Mouse (Mus musculus): Measurements from ENCODE around the gene Ppp3ca. TPM values are rescaled to one million over a fixed set of nuclear protein-coding genes. Genes with fewer than 3 reads are reported as not detected.

Gene Ppp3ca
- 55.4 and 60.8 TPM in 2 replicates for polyA plus RNA-seq (2015; fragmentation: Nextera tagmentation; extraction: Ambion mirVana)

DNA sequence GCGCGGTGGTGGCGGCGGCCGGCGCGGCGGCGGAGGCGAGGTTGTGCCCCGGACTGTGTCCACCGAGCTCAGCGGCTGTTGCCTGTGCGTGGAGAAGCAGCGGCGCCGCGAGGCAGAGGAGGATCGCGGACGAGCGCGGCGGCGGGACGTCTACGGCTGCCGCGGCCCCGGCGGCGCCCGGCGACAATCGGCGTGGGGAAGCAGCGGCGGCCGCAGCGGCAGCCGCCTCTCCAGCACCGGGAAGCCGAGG lies at the start of gene Ppp3ca:
Gene Ppp3ca (plus strand): TSS at position 15 of the 250 bp plus-strand sequence.
- 0 out of 2 replicates have a peak, but pooled peaks have one; percentile 2 for ATAC-seq (ENCODE audit: insufficient number of reproducible peaks, low FRiP score, low TSS enrichment, low read depth)
- 0% methylated on average over 32 of the region's 43 CpGs for WGBS

DNA sequence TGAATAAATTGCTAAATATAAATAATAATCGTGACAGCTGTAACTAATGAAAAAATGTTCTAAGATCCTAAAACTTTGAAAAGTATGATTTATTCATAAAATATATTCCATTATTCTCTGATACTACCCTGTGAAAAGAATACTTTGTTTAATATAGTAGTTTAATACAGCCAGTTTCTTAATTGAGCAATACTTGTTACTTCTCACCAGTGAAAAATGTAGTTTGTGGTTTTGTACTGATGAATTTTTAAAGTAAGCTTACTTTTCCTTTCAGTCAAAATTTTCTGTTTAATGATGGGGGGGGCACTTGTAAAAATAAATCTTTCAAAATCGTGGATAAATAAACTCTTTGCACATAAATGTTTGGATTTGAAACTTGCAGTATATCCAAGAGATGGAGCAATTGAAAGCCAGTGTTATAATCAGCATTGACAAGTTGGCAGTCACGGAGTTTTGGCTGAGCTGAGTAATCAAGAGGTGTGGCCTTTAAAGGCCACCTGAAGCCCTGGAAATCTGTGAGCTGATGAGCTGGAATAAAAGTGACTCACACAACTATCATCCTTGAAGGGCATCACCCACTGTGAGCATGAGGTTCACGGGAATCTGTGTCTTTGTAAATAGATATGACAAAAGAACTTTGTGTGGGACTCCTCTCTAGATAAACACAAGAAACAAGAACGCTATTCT lies 29.2 kb upstream of the Ppp3ca start:
- no peak overlapping the region for H3K9ac ChIP-seq
- 71% methylated on average over 5 of the region's 5 CpGs for WGBS
- ATAC-seq (ENCODE audit: insufficient number of reproducible peaks, low FRiP score, low TSS enrichment, low read depth) = no peak
- H3K27me3 ChIP-seq = no peaks in the 10 kb centered on the region
- H3K9me3 ChIP-seq = no peaks in the 10 kb centered on the region
- no peak overlapping the region for H3K4me2 ChIP-seq
- H3K4me1 ChIP-seq = no peaks in the 10 kb centered on the region
- H3K27ac ChIP-seq = no peak overlapping the region
- no peak overlapping the region for H3K4me3 ChIP-seq
- no peaks in the 10 kb centered on the region for H3K36me3 ChIP-seq

More for the DNA sequence above, at the start of gene Ppp3ca:
- peak within 1 kb of the TSS; percentile 85 for H3K9ac ChIP-seq
- no peaks in the 10 kb centered on the region for H3K9me3 ChIP-seq
- H3K36me3 ChIP-seq = no peaks in the 10 kb centered on the region
- H3K4me3 ChIP-seq = peak within 1 kb of the TSS; percentile 96
- no peaks in the 10 kb centered on the region for H3K27me3 ChIP-seq
- peak within 1 kb of the TSS; percentile 74 for H3K4me2 ChIP-seq
- H3K4me1 ChIP-seq = peaks cover 17% of the 10 kb centered on the region
- peak within 1 kb of the TSS; percentile 96 for H3K27ac ChIP-seq

DNA sequence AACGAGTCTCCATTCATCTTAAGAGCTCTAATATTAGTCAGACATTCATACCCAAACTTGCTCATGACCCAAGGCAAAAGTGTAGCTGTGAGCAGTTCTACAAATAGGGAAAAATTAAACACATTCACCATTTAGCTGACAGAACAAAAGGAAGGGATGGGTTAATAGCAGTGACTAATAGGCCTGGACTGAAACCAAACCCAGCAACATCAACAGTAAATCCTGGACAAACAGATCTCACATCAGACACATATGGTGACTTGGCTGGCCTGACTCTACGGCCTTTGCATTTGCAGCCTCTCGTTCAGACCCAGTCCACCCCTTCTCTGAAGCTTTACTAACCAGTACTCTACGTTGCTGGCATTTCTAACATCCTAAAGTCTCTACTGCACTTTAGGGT lies 19.0 kb upstream of the Ppp3ca start:
- Histone ChIP-seq H3K27me3 (no peaks in the 10 kb centered on the region), H3K4me3 (no peak overlapping the region), H3K27ac (no peak overlapping the region), H3K4me2 (no peak overlapping the region), H3K4me1 (no peaks in the 10 kb centered on the region), H3K36me3 (no peaks in the 10 kb centered on the region), H3K9me3 (no peaks in the 10 kb centered on the region), H3K9ac (no peak overlapping the region)
- no peak for ATAC-seq (ENCODE audit: insufficient number of reproducible peaks, low FRiP score, low TSS enrichment, low read depth)
- WGBS = 66% methylated on average over 4 of the region's 4 CpGs

DNA sequence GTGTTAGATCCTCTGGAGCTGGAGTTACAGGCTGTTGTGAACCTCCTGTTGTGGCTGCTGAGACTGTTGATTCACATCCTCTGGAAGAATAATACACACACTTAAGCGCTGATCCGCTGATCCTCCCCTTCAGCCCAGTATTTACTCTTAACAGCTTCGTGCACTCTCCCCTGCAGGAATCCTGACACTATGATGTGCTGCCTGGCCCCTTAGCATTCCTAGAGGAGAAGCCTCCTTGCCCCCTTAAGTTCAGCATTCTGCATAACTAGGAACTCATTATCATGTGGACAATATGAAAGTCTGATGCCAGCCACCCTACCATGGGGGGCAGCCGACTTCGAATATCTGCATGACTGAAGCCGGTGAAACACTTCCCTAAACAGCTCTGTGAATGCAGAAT lies 18.4 kb upstream of the Ppp3ca start:
- Histone ChIP-seq H3K36me3 (no peaks in the 10 kb centered on the region), H3K4me2 (no peak overlapping the region), H3K27ac (no peak overlapping the region), H3K27me3 (no peaks in the 10 kb centered on the region), H3K9ac (no peak overlapping the region), H3K4me3 (no peak overlapping the region), H3K9me3 (no peaks in the 10 kb centered on the region), H3K4me1 (no peaks in the 10 kb centered on the region)
- 51% methylated on average over 6 of the region's 6 CpGs for WGBS
- no peak for ATAC-seq (ENCODE audit: insufficient number of reproducible peaks, low FRiP score, low TSS enrichment, low read depth)

DNA sequence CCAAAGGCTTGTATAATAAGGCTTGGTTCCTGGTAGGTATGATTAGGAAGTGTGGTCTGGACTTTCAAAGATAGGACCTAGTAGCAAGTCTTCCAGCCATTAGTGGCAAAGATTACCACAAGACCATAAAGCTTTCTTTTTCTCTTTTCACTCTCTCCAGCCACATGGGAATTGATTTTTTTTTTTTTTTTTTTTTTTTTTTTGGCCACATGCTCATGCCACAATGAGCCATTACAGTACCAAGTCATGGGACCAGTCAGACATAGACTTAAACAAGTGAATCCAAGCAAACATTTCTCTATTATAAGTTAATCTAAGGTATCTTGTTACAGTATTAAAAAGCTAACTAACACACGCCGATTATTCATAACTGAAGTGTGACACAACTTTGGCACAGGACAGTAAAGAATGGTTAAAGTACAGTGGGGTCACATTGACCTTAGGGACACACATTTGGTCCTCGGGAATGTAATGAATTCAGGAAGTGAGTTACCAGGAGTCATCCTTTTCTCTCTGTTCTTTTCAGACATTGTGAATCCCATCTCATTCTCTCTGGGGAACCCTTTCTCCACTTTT lies 13.4 kb upstream of the Ppp3ca start:
- Histone ChIP-seq H3K4me2 (no peak overlapping the region), H3K27me3 (no peaks in the 10 kb centered on the region), H3K4me1 (no peaks in the 10 kb centered on the region), H3K36me3 (no peaks in the 10 kb centered on the region), H3K27ac (no peak overlapping the region), H3K4me3 (no peak overlapping the region), H3K9ac (no peak overlapping the region), H3K9me3 (no peaks in the 10 kb centered on the region)
- WGBS = 79% methylated on average over 3 of the region's 3 CpGs
- no peak for ATAC-seq (ENCODE audit: insufficient number of reproducible peaks, low FRiP score, low TSS enrichment, low read depth)

DNA sequence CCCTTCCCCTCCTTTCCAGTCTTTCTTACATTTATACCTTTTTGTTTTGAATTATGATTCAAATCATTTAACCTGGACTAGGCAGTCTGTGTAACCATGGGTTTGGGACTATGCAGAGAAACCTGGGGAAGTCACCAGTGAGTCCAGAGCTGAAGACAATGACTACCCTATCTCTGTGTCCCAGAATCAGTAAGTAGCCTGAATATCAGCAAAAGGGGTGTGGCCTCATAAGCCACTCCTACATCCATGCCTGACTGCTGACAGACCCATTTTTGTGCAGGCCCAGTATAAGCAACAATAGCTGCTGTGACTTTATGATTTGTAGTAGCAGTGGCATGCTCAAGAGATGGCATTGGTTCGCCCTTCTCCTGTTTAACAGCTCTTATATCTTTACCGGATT lies 11.2 kb upstream of the Ppp3ca start:
- no peaks in the 10 kb centered on the region for H3K9me3 ChIP-seq
- ATAC-seq (ENCODE audit: insufficient number of reproducible peaks, low FRiP score, low TSS enrichment, low read depth) = no peak
- H3K4me1 ChIP-seq = no peaks in the 10 kb centered on the region
- H3K4me3 ChIP-seq = no peak overlapping the region
- H3K36me3 ChIP-seq = no peaks in the 10 kb centered on the region
- no peak overlapping the region for H3K9ac ChIP-seq
- WGBS = 90% methylated on average over 2 of the region's 2 CpGs
- no peaks in the 10 kb centered on the region for H3K27me3 ChIP-seq
- H3K4me2 ChIP-seq = no peak overlapping the region
- no peak overlapping the region for H3K27ac ChIP-seq

DNA sequence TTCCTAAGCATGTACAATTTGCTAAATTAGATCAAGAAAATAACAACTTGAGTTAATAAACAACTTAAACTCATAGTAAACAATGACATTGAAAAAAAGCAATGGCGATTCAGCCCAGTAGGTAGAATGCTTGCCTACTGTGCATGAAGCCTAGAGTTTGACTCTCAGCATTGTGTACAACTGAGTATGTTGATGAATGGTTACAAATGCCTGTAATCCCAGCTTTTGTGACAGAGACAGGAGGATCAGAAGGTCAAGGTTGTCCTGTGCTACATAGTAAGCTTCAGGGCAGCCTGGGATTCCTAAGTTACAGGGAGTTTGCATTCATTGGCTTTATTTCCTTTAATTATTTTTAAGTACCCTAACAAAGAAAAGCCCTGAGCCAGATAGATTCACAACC lies 4.8 kb upstream of the Ppp3ca start:
- Histone ChIP-seq H3K27me3 (no peaks in the 10 kb centered on the region), H3K9ac (no peak overlapping the region), H3K4me1 (peaks cover 12% of the 10 kb centered on the region), H3K36me3 (no peaks in the 10 kb centered on the region), H3K4me2 (no peak overlapping the region), H3K27ac (no peak overlapping the region), H3K9me3 (no peaks in the 10 kb centered on the region; the same call in 1 of the 2 replicates), H3K4me3 (no peak overlapping the region)
- WGBS = 90% methylated on average over 1 of the region's 1 CpGs
- no peak for ATAC-seq (ENCODE audit: insufficient number of reproducible peaks, low FRiP score, low TSS enrichment, low read depth)

DNA sequence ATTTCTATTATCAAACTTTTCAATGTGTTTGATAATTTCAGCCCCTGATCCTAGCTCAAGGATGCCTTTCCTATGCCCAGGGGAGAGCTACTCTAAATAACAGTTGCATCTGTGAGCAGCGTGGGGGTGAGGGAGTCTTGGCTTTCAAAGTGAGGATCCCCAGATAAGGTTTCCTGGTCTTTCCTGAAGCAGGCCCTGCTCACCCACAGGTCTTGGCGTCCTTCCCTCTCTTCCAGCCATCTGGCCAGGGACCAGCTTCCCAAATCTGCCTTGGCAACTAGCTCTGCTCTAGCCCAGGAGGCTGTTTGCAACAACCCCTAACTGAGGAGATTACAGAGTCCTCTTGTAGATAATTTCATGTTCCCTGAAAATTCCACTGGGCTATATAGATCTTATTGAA lies 1.9 kb upstream of the Ppp3ca start:
- H3K9ac ChIP-seq = no peak overlapping the region
- no peak for ATAC-seq (ENCODE audit: insufficient number of reproducible peaks, low FRiP score, low TSS enrichment, low read depth)
- no peaks in the 10 kb centered on the region for H3K36me3 ChIP-seq
- no peaks in the 10 kb centered on the region for H3K27me3 ChIP-seq
- H3K27ac ChIP-seq = no peak overlapping the region
- peaks cover 17% of the 10 kb centered on the region for H3K4me1 ChIP-seq
- no peak overlapping the region for H3K4me3 ChIP-seq
- H3K9me3 ChIP-seq = no peaks in the 10 kb centered on the region; the same call in 1 of the 2 replicates
- WGBS = 55% methylated on average over 2 of the region's 2 CpGs
- H3K4me2 ChIP-seq = no peak overlapping the region

DNA sequence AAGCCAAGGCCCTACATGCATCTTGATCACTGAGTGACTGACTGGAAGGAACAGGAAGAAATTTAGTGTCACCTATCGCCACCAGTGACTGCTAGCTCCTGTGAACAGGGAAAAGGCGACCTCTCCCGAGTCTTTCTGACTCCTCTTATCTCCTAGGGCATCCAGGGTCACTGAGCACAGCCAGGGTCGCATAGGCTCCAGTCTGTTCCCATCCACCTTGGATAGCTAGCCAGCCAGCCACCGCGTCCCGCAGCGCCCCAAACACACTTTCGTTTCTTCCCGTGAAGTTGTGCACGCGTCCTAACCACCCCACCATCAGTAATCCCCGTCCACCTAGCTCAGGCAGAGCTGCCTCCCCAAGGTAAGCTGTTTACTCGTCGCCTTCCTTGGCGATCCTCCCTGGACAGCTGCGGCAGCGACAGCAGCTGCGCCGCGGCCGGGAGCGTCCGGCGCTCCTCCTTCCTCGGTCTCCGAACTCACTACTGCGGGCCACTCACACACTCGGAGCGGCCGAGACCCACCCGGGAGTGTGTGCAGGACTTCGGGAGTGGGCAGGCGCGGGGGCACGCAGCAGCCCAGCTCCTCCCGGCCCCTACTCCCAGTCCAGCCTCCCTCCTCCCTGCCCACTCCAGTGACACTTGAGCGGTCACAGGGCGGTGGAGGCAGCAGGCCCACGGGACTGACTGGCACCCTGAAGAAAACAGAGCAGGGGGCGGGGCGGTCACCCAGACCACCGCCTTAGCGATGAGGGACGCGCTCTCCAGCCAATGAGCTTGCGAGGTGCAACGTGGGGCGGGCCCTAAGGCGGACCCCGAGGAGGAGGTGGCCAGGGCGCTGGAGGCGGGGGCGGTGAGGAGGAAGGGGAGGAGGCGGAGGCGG lies 454 bp upstream of the Ppp3ca start:
- Histone ChIP-seq H3K4me2 (peak overlapping the region; percentile 74), H3K27me3 (no peaks in the 10 kb centered on the region), H3K4me1 (peaks cover 17% of the 10 kb centered on the region), H3K36me3 (no peaks in the 10 kb centered on the region), H3K27ac (peak overlapping the region; percentile 96), H3K9me3 (no peaks in the 10 kb centered on the region), H3K4me3 (peak overlapping the region; percentile 96), H3K9ac (peak overlapping the region; percentile 85)
- ATAC-seq (ENCODE audit: insufficient number of reproducible peaks, low FRiP score, low TSS enrichment, low read depth) = peak; percentile 97
- WGBS = under 1% methylated on average over 51 of the region's 56 CpGs

DNA sequence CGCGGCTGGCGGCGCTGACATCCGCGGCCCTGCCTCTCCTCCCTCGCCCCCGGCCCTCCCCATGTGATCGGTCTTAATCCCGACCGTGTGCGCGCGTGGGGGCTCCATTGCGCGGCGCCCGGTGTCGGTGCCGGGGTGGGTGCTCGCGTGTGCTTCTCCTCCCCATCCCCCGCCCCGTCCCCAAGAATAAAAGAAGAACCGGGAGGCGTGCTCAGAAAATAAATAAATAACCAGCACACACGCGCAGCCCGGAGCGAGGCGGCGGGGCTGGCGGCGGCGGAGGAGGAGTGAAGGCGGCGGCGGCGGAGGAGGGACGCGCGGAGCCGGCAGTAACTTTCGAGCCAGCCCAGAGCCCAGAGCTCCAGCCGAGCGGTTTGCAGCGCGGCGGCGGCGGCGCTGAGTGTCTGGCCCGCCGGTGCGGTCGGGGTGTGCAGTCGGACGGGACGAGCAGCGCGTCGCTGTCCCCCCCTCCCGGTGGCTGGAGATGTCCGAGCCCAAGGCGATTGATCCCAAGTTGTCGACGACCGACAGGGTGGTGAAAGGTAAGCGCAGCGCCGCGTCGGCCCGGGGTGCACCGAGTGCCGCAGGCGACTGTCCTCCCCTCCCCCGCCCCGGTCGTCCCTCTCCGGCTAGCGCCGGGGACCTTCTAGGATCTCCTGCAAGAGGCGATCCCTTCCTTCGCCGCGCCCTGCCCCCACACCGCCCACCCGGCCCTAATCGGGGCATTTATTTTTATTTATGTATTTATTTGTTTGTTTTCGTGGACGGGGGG lies 622 bp downstream of the Ppp3ca start:
- WGBS = 1% methylated on average over 88 of the region's 92 CpGs
- peak overlapping the region; percentile 60 for H3K9ac ChIP-seq
- H3K27ac ChIP-seq = peak overlapping the region; percentile 96
- peaks cover 17% of the 10 kb centered on the region for H3K4me1 ChIP-seq
- peak overlapping the region; percentile 74 for H3K4me2 ChIP-seq
- H3K4me3 ChIP-seq = peak overlapping the region; percentile 96
- H3K27me3 ChIP-seq = no peaks in the 10 kb centered on the region
- H3K9me3 ChIP-seq = no peaks in the 10 kb centered on the region
- H3K36me3 ChIP-seq = no peaks in the 10 kb centered on the region
- peak; percentile 3; the same call in 1 of the 2 replicates for ATAC-seq (ENCODE audit: insufficient number of reproducible peaks, low FRiP score, low TSS enrichment, low read depth)

DNA sequence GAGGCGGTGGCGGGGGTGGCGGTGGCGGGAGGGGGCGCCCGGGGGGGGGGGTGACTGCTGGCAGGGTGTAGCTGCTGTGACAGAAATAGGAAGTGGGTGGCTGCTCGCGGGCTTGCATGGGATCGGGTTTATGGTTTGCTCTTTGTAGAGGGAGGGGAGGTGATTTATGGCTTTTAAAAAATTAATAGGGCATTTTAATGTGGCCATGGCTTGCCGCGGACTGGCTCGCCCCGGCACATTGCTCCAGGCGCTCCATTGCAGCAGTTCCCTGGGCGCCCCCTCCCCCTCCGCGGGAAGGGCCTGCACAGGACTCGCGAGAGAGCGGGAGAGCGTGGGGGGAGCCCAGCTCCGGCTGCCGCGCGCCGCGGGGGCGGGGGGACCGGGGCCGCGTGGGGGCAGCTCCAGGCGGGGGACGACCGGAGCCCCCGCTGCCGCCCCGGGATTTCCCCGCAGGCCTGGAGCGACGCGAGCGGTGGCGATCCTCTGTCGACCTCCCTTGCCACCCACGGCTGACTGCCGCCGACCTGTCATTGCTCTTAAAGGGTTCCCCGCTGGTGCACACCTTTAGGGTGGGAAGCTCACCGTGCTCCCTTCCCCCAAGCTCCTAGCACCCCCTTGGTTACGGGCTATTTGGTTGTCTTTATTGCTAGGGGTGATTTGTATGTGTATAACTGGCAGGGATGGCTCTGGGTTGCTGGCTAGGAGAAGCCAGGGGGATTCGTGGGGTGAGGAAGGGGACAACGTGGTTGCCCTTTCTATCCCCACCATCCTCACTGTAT lies 1.4 kb downstream of the Ppp3ca start:
- Histone ChIP-seq H3K27me3 (no peaks in the 10 kb centered on the region), H3K4me2 (peak overlapping the region; percentile 74), H3K36me3 (no peaks in the 10 kb centered on the region), H3K9me3 (no peaks in the 10 kb centered on the region), H3K4me3 (peak overlapping the region; percentile 96), H3K27ac (peak overlapping the region; percentile 96), H3K4me1 (peaks cover 17% of the 10 kb centered on the region), H3K9ac (peak overlapping the region; percentile 60)
- WGBS = under 1% methylated on average over 49 of the region's 52 CpGs
- 0 out of 2 replicates have a peak, but pooled peaks have one; percentile 22 for ATAC-seq (ENCODE audit: insufficient number of reproducible peaks, low FRiP score, low TSS enrichment, low read depth)

All from limb, embryonic 15.5 days (tissue).